Mouse (Mus musculus) kidney, postnatal 0 days (tissue): ENCODE data around the gene Ccnq. TPM values are rescaled to one million over a fixed set of nuclear protein-coding genes. Genes with fewer than 3 reads are reported as not detected.

ENCODE experiments used
- ATAC-seq: fragments of 200-750 bp; cut with Nextera tagmentation; replicated peaks from 2 replicates; pipeline ENCODE4 v1.8.0; 2017; ENCODE audit warnings: low read depth, moderate number of reproducible peaks, moderate TSS enrichment, moderate library complexity; ENCODE audit not compliant: low FRiP score
- DNase-seq: peaks from one replicate; pipeline ENCODE4 v3.0.0-alpha.2; 2016; ENCODE audit warnings: low spot score
- H3K27ac ChIP-seq: fragments of 300-500 bp; sonication (generic); 2 replicates; pipeline ENCODE4 v1.5.1; 2014; ENCODE audit warnings: mild to moderate bottlenecking
- H3K27me3 ChIP-seq: fragments of 300-500 bp; sonication (generic); 2 replicates; pipeline ENCODE4 v1.6.1; 2014; ENCODE audit warnings: low read length, mixed read lengths; ENCODE audit not compliant: insufficient read depth
- H3K36me3 ChIP-seq: fragments of 300-500 bp; sonication (generic); 2 replicates; pipeline ENCODE4 v1.6.1; 2014; ENCODE audit warnings: low read length, mixed read lengths; ENCODE audit not compliant: insufficient read depth
- H3K4me1 ChIP-seq: fragments of 300-500 bp; sonication (generic); replicated peaks from 2 replicates; pipeline ENCODE4 v1.6.1; 2014; ENCODE audit warnings: antibody characterized with exemption, low read length, mixed read lengths; ENCODE audit not compliant: insufficient read depth
- H3K4me2 ChIP-seq: fragments of 300-500 bp; sonication (generic); 2 replicates; pipeline ENCODE4 v1.6.1; 2014; ENCODE audit warnings: mild to moderate bottlenecking, low read length, moderate library complexity, mixed read lengths
- H3K4me3 ChIP-seq: fragments of 300-500 bp; sonication (generic); replicated peaks from 2 replicates; pipeline ENCODE4 v1.5.1; 2014; ENCODE audit warnings: low read depth, low read length
- H3K9ac ChIP-seq: fragments of 300-500 bp; sonication (generic); 2 replicates; pipeline ENCODE4 v1.6.1; 2014; ENCODE audit warnings: low read depth, low read length
- H3K9me3 ChIP-seq: fragments of 300-500 bp; sonication (generic); replicated peaks from 2 replicates; pipeline ENCODE4 v1.6.1; 2016; ENCODE audit warnings: low read length, inconsistent platforms, mixed read lengths
- CTCF ChIP-seq: IDR thresholded peaks from 2 replicates; pipeline ENCODE4 v1.5.1; 2016; ENCODE audit warnings: antibody characterized with exemption, low read depth, mild to moderate bottlenecking, moderate library complexity
- WGBS: fragments of 180-500 bp; shearing (Covaris S2); extraction: QIAGEN DNeasy Blood & Tissue Kit; methylation state at CpG from one replicate; pipeline ENCODE4 v1.1.7; 2014; 5-methylcytosine and 5-hydroxymethylcytosine counted together
- polyA plus RNA-seq: library from polyadenylated mRNA; unstranded; fragments of >200 nt; fragmentation: Nextera tagmentation; extraction: Ambion mirVana; gene quantifications from 2 replicates; pipeline ENCODE4 v1.2.1, GENCODE M21; 2015

The Ccnq gene
- polyA plus RNA-seq, 1 experiment from 2014 or later = 55.8 TPM

DNA sequence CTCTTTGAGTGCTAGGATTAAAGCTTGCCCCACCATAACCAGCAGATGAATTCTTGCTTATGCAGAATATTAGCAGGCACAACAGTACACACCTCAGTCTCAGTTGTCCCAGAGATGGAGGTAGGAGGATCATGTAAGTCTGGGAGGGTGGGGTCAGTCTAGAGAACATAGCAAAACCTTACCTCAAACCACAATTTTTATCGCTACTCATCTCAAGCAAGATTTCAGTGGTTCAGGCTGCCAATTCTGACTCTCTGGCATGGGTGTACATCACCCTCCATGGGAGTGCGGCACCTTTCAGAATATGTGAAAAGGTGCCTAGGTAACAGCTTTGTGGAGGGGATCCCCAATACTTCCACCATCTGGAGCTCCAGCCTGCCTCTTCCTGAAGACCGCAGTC, 28.5 kb upstream of the Ccnq start:
- Histone ChIP-seq H3K4me3 (no peak overlapping the region), H3K27me3 (no peaks in the 10 kb centered on the region), H3K4me2 (no peak overlapping the region), H3K4me1 (no peaks in the 10 kb centered on the region), H3K36me3 (no peaks in the 10 kb centered on the region), H3K27ac (no peak overlapping the region), H3K9me3 (no peaks in the 10 kb centered on the region), H3K9ac (no peak overlapping the region)
- DNase-seq (no peak), ATAC-seq (no peak)
- no peak for TF ChIP-seq CTCF
- WGBS = 98% methylated on average over 3 of the region's 3 CpGs

DNA sequence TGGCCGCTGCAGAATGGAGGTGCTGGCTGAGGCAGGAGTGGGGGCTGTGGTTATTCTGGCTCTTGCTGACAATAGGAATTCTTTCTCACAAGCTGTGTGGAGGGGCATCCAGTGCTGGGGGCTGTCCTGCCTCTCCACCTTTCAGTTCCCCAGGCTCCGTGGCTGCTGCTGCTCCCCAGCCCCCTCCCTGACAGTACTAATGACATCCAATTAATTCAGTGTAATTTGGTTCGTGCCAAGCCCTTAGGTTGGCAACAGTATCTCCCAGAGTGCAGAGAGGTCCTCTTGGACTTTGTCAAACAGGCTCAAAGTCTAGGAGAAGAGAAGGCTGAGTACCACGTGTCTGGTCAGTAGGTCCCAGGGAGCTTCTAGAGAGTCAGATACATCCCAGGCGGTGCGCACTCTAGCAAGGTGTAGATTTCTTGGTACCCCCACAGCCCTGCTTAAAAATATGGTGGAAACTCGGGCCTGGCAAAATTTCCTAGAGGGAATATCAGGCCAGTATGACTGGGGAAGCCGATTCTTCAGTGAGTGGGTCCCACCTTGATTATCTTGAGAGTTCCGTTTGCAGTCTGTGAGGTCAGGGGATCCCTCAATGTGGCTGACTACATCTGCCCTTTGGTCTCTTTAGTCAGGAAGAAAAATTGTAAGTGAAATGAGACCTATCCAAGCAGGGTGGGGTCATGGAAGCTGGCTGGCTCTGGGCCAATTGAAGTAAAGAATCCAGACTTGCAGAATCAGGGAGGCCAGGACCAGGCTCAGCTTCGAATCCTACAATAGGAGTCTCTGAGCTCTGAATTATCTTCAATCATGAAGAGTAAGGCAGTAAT, 26.5 kb upstream of the Ccnq start:
- 55% methylated on average over 10 of the region's 10 CpGs for WGBS
- Histone ChIP-seq H3K9ac (no peak overlapping the region), H3K4me1 (no peaks in the 10 kb centered on the region), H3K27me3 (no peaks in the 10 kb centered on the region), H3K27ac (no peak overlapping the region), H3K4me3 (no peak overlapping the region), H3K9me3 (no peaks in the 10 kb centered on the region), H3K36me3 (no peaks in the 10 kb centered on the region), H3K4me2 (no peak overlapping the region)
- TF ChIP-seq CTCF = no peak
- ATAC-seq (peak; percentile 82), DNase-seq (peak; percentile 7)

DNA sequence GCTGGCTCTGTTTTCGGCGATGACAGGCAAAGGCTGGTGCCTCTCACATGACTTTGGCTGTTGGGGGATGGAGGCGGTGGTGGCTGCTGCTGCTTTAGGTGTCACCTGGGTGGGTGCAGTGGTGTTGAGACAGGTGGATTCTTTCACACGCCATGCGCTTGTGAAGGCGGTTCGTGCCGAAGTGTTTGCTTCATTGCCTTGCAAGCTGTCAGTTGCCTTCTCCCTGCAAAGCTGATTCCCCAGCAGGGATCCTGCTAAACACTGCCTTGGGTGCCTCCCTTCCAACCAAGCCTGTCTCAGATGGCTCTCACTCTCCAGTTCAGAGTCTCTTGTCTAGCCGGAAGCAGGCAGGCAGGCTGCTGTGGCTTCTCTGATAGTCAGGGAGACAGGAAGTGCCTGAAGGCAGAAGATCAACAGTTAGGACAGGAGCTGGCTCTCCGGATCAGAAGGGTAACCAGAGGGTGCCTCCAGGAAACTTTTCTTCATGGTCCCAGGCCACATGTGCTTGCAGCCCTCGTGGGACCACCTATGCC, 20.3 kb upstream of the Ccnq start:
- no peaks in the 10 kb centered on the region for H3K36me3 ChIP-seq
- no peaks in the 10 kb centered on the region for H3K27me3 ChIP-seq
- no peak overlapping the region for H3K4me3 ChIP-seq
- no peak overlapping the region for H3K27ac ChIP-seq
- ATAC-seq = no peak
- H3K9ac ChIP-seq = no peak overlapping the region
- WGBS = 43% methylated on average over 11 of the region's 11 CpGs
- no peaks in the 10 kb centered on the region for H3K4me1 ChIP-seq
- DNase-seq = no peak
- no peak for TF ChIP-seq CTCF
- H3K9me3 ChIP-seq = no peaks in the 10 kb centered on the region
- no peak overlapping the region for H3K4me2 ChIP-seq

DNA sequence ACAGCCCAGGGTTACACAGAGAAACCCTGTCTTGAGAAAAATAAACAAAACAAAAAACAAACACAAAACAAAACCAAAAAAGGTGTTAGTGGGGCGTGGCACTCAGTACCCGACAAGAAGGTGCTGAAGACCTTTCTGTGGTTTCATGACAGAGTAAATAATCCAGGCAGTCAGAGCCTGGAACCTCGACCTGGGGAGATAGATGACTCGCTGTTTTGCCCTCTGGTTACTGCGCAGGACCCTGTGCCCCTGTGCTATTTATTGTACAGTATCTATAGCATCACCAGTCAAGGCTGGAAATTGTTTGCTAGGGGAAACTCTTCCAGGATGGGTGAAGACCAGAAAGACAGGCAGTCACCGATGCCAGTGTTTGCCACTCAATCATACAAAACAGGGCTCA, 18.9 kb upstream of the Ccnq start:
- H3K9me3 ChIP-seq = no peaks in the 10 kb centered on the region
- no peak overlapping the region for H3K9ac ChIP-seq
- H3K4me1 ChIP-seq = no peaks in the 10 kb centered on the region
- H3K4me3 ChIP-seq = no peak overlapping the region
- no peak for TF ChIP-seq CTCF
- no peaks in the 10 kb centered on the region for H3K36me3 ChIP-seq
- H3K27me3 ChIP-seq = no peaks in the 10 kb centered on the region
- DNase-seq = no peak
- H3K4me2 ChIP-seq = no peak overlapping the region
- H3K27ac ChIP-seq = no peak overlapping the region
- WGBS = 79% methylated on average over 6 of the region's 6 CpGs
- no peak for ATAC-seq

DNA sequence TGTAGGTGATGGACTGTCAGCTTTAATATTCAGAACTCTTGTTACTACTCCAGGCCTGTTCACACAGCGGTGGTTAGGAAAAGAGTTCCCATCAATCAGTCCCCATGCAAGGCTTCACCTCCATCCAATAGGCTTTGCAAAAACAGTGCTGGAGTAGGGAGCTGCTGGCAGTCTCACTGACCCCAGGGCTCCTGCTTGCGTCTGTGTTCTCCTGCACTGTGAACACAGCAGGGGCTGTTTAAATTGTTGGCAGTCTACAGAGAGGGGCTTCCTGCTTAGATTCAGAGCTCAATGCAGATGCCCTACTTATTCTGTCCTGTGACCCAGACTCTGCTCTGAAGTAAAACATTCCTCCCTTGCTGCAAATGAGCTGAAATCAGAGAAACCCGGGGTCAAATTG, 17.2 kb upstream of the Ccnq start:
- ATAC-seq (no peak), DNase-seq (no peak)
- no peak overlapping the region for H3K27ac ChIP-seq
- no peak for TF ChIP-seq CTCF
- H3K36me3 ChIP-seq = no peaks in the 10 kb centered on the region
- H3K9me3 ChIP-seq = no peaks in the 10 kb centered on the region
- no peaks in the 10 kb centered on the region for H3K4me1 ChIP-seq
- no peak overlapping the region for H3K4me2 ChIP-seq
- WGBS = 47% methylated on average over 3 of the region's 3 CpGs
- H3K27me3 ChIP-seq = no peaks in the 10 kb centered on the region
- H3K9ac ChIP-seq = no peak overlapping the region
- no peak overlapping the region for H3K4me3 ChIP-seq

DNA sequence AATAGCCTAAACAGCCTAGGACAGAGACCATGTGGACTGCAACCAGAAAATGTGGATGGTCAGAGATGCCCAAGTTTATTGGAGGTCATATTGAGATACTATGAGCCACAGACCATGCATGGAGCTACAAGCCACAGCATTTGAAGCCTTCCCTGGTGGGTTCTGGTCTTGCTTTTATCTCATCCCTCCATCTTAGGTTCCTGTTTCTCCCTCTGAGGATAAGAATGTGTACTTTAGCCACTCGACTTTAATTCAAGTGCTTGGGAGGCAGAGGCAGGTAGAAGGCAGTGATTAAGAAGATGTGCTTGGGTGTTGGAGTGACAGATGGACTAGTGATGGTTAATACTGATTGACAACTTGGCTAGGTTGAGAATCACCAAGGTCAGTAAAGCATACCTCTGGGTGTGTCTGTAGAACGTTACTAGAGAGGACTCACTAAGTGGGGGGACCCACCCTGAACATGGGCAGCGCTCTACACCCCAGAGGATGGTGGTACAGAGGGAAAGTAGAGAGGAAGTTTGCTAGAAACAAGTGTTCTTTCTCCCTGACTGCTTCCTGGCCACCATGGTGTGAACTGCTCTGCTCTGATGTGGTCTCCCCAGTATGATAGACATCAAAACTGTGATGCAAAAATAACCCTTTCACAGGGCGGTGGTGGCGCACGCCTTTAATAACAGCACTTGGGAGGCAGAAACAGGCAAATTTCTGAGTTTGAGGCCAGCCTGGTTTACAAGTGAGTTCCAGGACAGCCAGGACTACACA, 14.7 kb upstream of the Ccnq start:
- WGBS = 86% methylated on average over 6 of the region's 6 CpGs
- TF ChIP-seq CTCF = no peak
- DNase-seq (no peak), ATAC-seq (no peak)
- H3K27me3 ChIP-seq = no peaks in the 10 kb centered on the region
- no peak overlapping the region for H3K4me3 ChIP-seq
- no peak overlapping the region for H3K4me2 ChIP-seq
- H3K27ac ChIP-seq = no peak overlapping the region
- H3K9me3 ChIP-seq = no peaks in the 10 kb centered on the region
- no peak overlapping the region for H3K9ac ChIP-seq
- H3K4me1 ChIP-seq = no peaks in the 10 kb centered on the region
- H3K36me3 ChIP-seq = no peaks in the 10 kb centered on the region
